Mouse (Mus musculus) lung, adult 2 months (tissue): ENCODE results near the gene Gm21885.

Source experiments
- CTCF ChIP-seq: fragments of 200-500 bp; IDR thresholded peaks from 2 replicates; pipeline ENCODE4 v1.5.1; 2011; ENCODE audit warnings: mild to moderate bottlenecking, low read length, control low read depth; ENCODE audit not compliant: insufficient read depth
- POLR2A ChIP-seq: fragments of 200-500 bp; IDR thresholded peaks from 2 replicates; pipeline ENCODE4 v1.6.1; 2011; ENCODE audit warnings: low read depth, mild to moderate bottlenecking, control low read depth, low read length, borderline replicate concordance; ENCODE audit errors: extremely low read depth

DNA sequence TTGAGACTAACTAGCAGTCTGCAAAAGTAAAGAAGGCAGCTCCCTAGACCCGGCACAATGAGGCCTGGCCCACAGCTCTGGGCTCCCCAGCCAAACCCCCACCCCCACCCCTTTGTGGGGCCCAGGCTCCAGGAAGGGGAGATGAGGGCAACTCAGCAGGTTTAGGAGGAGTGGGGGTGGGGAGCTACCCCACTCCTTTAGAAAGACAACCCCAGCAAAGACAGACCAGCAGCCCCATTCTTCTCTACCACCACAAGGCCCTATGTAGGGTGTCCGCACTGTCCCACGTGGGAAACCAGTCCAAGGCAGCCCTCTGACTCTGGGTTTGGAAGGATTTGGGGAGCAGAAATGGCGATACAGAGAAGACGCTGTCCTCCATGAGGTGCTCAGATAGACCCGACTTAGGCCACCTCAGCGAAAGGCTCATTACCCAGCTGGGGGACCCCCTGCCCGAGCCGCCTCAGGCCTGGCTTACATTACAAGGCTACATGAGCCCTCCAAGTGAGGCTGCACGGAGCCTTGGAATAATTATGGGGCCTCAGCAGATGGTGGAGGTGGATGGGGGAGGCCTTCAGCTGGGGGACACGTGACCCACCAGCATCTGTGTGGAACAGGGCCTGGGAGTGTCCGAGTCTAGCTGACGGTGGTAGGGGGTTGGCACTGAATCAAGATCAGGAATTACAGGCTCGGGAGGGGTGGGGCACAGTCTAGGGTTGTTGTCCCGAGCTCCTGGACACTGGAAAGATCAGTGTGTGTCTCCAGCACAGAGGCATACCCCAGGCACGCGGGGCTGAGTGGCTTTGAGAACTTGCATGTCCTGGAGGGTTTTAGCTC, 35.5 kb upstream of the Gm21885 start, which contains the start of gene Wfikkn2:
- TF ChIP-seq CTCF, result no peak
- no peak for TF ChIP-seq POLR2A
